8 mouse cellular contexts compared by ENCODE assay signal in the genomic region with DNA sequence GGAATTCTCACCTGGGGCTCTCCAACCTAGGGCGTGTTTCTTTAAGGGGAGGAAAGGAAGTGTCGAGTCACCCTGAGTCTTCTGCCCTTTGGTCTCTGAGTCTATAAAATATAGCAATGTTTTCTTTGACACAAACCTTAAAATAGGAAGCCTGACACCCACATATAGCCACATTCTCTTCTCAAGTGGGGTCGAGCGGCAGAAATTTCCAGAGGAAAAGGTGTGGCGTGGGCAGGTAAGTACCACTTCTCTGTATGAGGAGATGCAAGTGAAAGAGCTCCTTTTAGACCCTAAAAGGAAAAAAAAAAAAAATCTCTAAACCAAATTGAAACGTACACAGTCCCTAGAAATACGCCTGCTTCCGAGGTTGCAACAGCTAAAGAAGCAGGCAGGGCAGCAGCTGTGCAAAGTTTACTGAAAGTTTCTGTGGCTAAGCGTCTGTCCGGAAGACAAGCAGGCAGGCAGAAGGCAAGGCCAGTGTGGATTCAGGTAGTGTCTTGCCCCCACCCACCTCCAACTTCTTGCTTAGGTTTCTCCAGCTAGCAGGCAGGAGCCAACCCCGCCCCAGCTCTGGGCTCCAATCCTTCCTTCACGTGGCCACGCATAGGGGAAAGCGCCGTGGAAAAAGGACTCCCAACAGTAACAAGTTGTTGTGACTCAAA.
DNase-seq lines count a peak whose midpoint lies in the region; ATAC-seq and TF ChIP-seq lines count a peak whose summit lies in the region.

No protein-coding gene starts in this region.

- H3K4me2 ChIP-seq in hindbrain, embryonic 16.5 days (ENCODE audit: low read length): peak overlapping the region; percentile 98
- H3K4me2 ChIP-seq in lung, postnatal 0 days (replicated peaks; ENCODE audit: low read depth, low read length): peak overlapping the region; percentile 98

- no peak for TF ChIP-seq CTCF in lung, postnatal 0 days (IDR thresholded peaks at IDR 0.05)

- peak; percentile 10 to 18 for DNase-seq in spleen, postnatal 36 days (ENCODE audit: low spot score in 2 of 2)
- DNase-seq in spleen, adult 12 weeks (ENCODE audit: low spot score): no peak
- DNase-seq in lung, postnatal 0 days (ENCODE audit: low spot score): peak; percentile 78
- peak; percentile 26 to 51 for DNase-seq in thymus, adult 18-20 months
- DNase-seq in frontal cortex, postnatal 36 days (ENCODE audit: low spot score in 2 of 2): no peak
- DNase-seq in spleen, postnatal 14 days (ENCODE audit: low spot score in 2 of 2): no peak

- H3K4me3 ChIP-seq in hindbrain, embryonic 16.5 days (ENCODE audit: low read length): peak overlapping the region; percentile 53
- H3K4me3 ChIP-seq in lung, postnatal 0 days (ENCODE audit: low read depth, low read length): peak overlapping the region; percentile 60

- H3K27me3 ChIP-seq in hindbrain, embryonic 16.5 days (replicated peaks; ENCODE audit: control insufficient read depth, insufficient read depth, low read length): peaks cover 4% of the 10 kb centered on the region; the same call in 1 of the 2 replicates
- H3K27me3 ChIP-seq in lung, postnatal 0 days (replicated peaks; ENCODE audit: insufficient read depth, low read length): no peaks in the 10 kb centered on the region

- H3K9ac ChIP-seq in hindbrain, embryonic 16.5 days (ENCODE audit: low read depth, low read length): peak overlapping the region; percentile 63
- H3K9ac ChIP-seq in lung, postnatal 0 days (replicated peaks; ENCODE audit: low read depth): peak overlapping the region; percentile 88

- no peaks in the 10 kb centered on the region for H3K9me3 ChIP-seq in hindbrain, embryonic 16.5 days (ENCODE audit: control insufficient read depth, low read length)
- no peaks in the 10 kb centered on the region for H3K9me3 ChIP-seq in lung, postnatal 0 days (ENCODE audit: low read length)

- no peaks in the 10 kb centered on the region for H3K36me3 ChIP-seq in hindbrain, embryonic 16.5 days (ENCODE audit: control insufficient read depth, insufficient read depth, low read length)
- no peaks in the 10 kb centered on the region for H3K36me3 ChIP-seq in lung, postnatal 0 days (ENCODE audit: insufficient read depth, low read length)

- peaks cover 17% of the 10 kb centered on the region for H3K4me1 ChIP-seq in hindbrain, embryonic 16.5 days (ENCODE audit: control insufficient read depth, insufficient read depth, low read depth, low read length)
- H3K4me1 ChIP-seq in lung, postnatal 0 days (ENCODE audit: insufficient read depth, low read depth, low read length): peaks cover 20% of the 10 kb centered on the region; the same call in 1 of the 2 replicates

- peak; percentile 49; the same call in 1 of the 2 replicates for TF ChIP-seq EP300 in lung, postnatal 0 days (IDR thresholded peaks at IDR 0.05)

- WGBS in hindbrain, embryonic 16.5 days: 18% methylated on average over 15 of the region's 15 CpGs
- 15% methylated on average over 15 of the region's 15 CpGs for WGBS in lung, postnatal 0 days

- peak; percentile 24 for ATAC-seq in common myeloid progenitor, adult 5-6 weeks (replicated peaks; ENCODE audit: low read depth, poor library complexity, severe bottlenecking)
- ATAC-seq in hindbrain, embryonic 16.5 days: peak; percentile 24; the same call in 1 of the 2 replicates
- ATAC-seq in lung, postnatal 0 days: peak; percentile 23

- peak overlapping the region; percentile 44; the same call in 1 of the 2 replicates for H3K27ac ChIP-seq in hindbrain, embryonic 16.5 days (ENCODE audit: low read depth, low read length)
- peak overlapping the region; percentile 97 for H3K27ac ChIP-seq in lung, postnatal 0 days (ENCODE audit: low read length)

Comparison
In these comparisons a context has a peak if more than half of its experiments do, and no peak if none do; other contexts are left out.
1. DNase-seq: peak in spleen, postnatal 36 days (2 of 2), lung, postnatal 0 days (single experiment) and thymus, adult 18-20 months (2 of 2); none in spleen, adult 12 weeks (single experiment), frontal cortex, postnatal 36 days (0 of 2) and spleen, postnatal 14 days (0 of 2).
2. Peak in every context shown above with its lines, with median percentiles within 50 percentile points of each other: ATAC-seq.